Mouse (Mus musculus): ENCODE results near the gene Irak1. TPM values are rescaled to one million over a fixed set of nuclear protein-coding genes. Genes with fewer than 3 reads are reported as not detected.

The Irak1 gene
- 53.3 and 60.6 TPM in 2 replicates for polyA plus RNA-seq (2016; fragmentation: Nextera tagmentation; extraction: Ambion mirVana)

- Histone ChIP-seq H3K27me3 (ENCODE audit: insufficient read depth, poor library complexity, severe bottlenecking) (peaks cover 8% of the 10 kb centered on the region; the same call in 1 of the 2 replicates), H3K36me3 (peaks cover 37% of the 10 kb centered on the region), H3K4me1 (replicated peaks) (peaks cover 14% of the 10 kb centered on the region; the same call in 1 of the 2 replicates), H3K9me3 (no peaks in the 10 kb centered on the region), H3K27ac (peak within 1 kb of the TSS; percentile 94), H3K4me3 (peak within 1 kb of the TSS; percentile 64)
- DNase-seq (ENCODE audit: low spot score), result peak; percentile 73
- 18% methylated on average over 64 of the region's 72 CpGs for WGBS
Observed at GRCm38 (mm10) chrX:74023188-74024049, at the start of gene Irak1. TSS of gene Irak1 (minus strand) at chrX:74023918.

GRCm38 (mm10) chrX:74070794-74071193 lies 47.1 kb upstream of the Irak1 start:
- Histone ChIP-seq H3K27me3 (ENCODE audit: insufficient read depth, poor library complexity, severe bottlenecking) (no peaks in the 10 kb centered on the region), H3K4me3 (no peak overlapping the region), H3K27ac (no peak overlapping the region), H3K4me1 (replicated peaks) (no peaks in the 10 kb centered on the region), H3K36me3 (peaks cover 41% of the 10 kb centered on the region), H3K9me3 (no peaks in the 10 kb centered on the region)
- no peak for DNase-seq (ENCODE audit: low spot score)

- H3K36me3 ChIP-seq, result peaks cover 15% of the 10 kb centered on the region; the same call in 1 of the 2 replicates
- H3K4me3 ChIP-seq, result no peak overlapping the region
- 87% methylated on average over 9 of the region's 9 CpGs for WGBS
- no peak for DNase-seq (ENCODE audit: low spot score)
- H3K27me3 ChIP-seq (ENCODE audit: insufficient read depth, poor library complexity, severe bottlenecking), result no peaks in the 10 kb centered on the region
- no peaks in the 10 kb centered on the region for H3K4me1 ChIP-seq (replicated peaks)
- no peaks in the 10 kb centered on the region for H3K9me3 ChIP-seq
- H3K27ac ChIP-seq, result no peak overlapping the region
Observed at GRCm38 (mm10) chrX:74067891-74068290, 44.2 kb upstream of the Irak1 start.

GRCm38 (mm10) chrX:74045107-74045506 lies 21.4 kb upstream of the Irak1 start:
- H3K27ac ChIP-seq, result no peak overlapping the region
- H3K36me3 ChIP-seq, result 0 out of 2 replicates have a peak, but pooled peaks cover 3% of the 10 kb centered on the region
- H3K9me3 ChIP-seq, result no peaks in the 10 kb centered on the region
- H3K4me1 ChIP-seq (replicated peaks), result no peaks in the 10 kb centered on the region
- H3K27me3 ChIP-seq (ENCODE audit: insufficient read depth, poor library complexity, severe bottlenecking), result no peaks in the 10 kb centered on the region
- H3K4me3 ChIP-seq, result no peak overlapping the region
- WGBS, result 80% methylated on average over 1 of the region's 1 CpGs
- DNase-seq (ENCODE audit: low spot score), result no peak

- Histone ChIP-seq H3K9me3 (no peaks in the 10 kb centered on the region), H3K27me3 (ENCODE audit: insufficient read depth, poor library complexity, severe bottlenecking) (no peaks in the 10 kb centered on the region), H3K4me1 (replicated peaks) (no peaks in the 10 kb centered on the region), H3K4me3 (no peak overlapping the region), H3K36me3 (peaks cover 45% of the 10 kb centered on the region), H3K27ac (no peak overlapping the region)
- no peak for DNase-seq (ENCODE audit: low spot score)
- 87% methylated on average over 5 of the region's 5 CpGs for WGBS
Observed at GRCm38 (mm10) chrX:74037702-74038375, 14.1 kb upstream of the Irak1 start.

GRCm38 (mm10) chrX:74030000-74030399 lies 6.3 kb upstream of the Irak1 start:
- H3K27me3 ChIP-seq (ENCODE audit: insufficient read depth, poor library complexity, severe bottlenecking), result no peaks in the 10 kb centered on the region
- DNase-seq (ENCODE audit: low spot score), result no peak
- H3K4me1 ChIP-seq (replicated peaks), result no peaks in the 10 kb centered on the region
- peaks cover 25% of the 10 kb centered on the region for H3K36me3 ChIP-seq
- 79% methylated on average over 1 of the region's 1 CpGs for WGBS
- H3K9me3 ChIP-seq, result no peaks in the 10 kb centered on the region
- no peak overlapping the region for H3K4me3 ChIP-seq
- no peak overlapping the region for H3K27ac ChIP-seq

- Histone ChIP-seq H3K4me1 (replicated peaks) (peaks cover 14% of the 10 kb centered on the region; the same call in 1 of the 2 replicates), H3K27me3 (ENCODE audit: insufficient read depth, poor library complexity, severe bottlenecking) (peaks cover 8% of the 10 kb centered on the region; the same call in 1 of the 2 replicates), H3K36me3 (peaks cover 43% of the 10 kb centered on the region), H3K9me3 (no peaks in the 10 kb centered on the region), H3K4me3 (peak overlapping the region; percentile 64), H3K27ac (peak overlapping the region; percentile 94)
- WGBS, result 33% methylated on average over 6 of the region's 6 CpGs
- DNase-seq (ENCODE audit: low spot score), result peak; percentile 4
Observed at GRCm38 (mm10) chrX:74022795-74023187, 927 bp downstream of the Irak1 start.

- Histone ChIP-seq H3K4me1 (replicated peaks) (no peaks in the 10 kb centered on the region), H3K27ac (no peak overlapping the region), H3K27me3 (ENCODE audit: insufficient read depth, poor library complexity, severe bottlenecking) (no peaks in the 10 kb centered on the region), H3K4me3 (no peak overlapping the region), H3K36me3 (peaks cover 42% of the 10 kb centered on the region), H3K9me3 (no peaks in the 10 kb centered on the region)
- no peak for DNase-seq (ENCODE audit: low spot score)
- 95% methylated on average over 1 of the region's 1 CpGs for WGBS
Observed at GRCm38 (mm10) chrX:74014597-74014996, 9.1 kb downstream of the Irak1 start.

- H3K27ac ChIP-seq, result no peak overlapping the region
- no peaks in the 10 kb centered on the region for H3K27me3 ChIP-seq (ENCODE audit: insufficient read depth, poor library complexity, severe bottlenecking)
- no peak overlapping the region for H3K4me3 ChIP-seq
- DNase-seq (ENCODE audit: low spot score), result no peak
- H3K36me3 ChIP-seq, result no peaks in the 10 kb centered on the region
- H3K4me1 ChIP-seq (replicated peaks), result 0 out of 2 replicates have a peak, but pooled peaks cover 5% of the 10 kb centered on the region
- no peaks in the 10 kb centered on the region for H3K9me3 ChIP-seq
- 27% methylated on average over 8 of the region's 8 CpGs for WGBS
Observed at GRCm38 (mm10) chrX:74008063-74008462, 15.7 kb downstream of the Irak1 start.

GRCm38 (mm10) chrX:74006401-74006800 lies 17.3 kb downstream of the Irak1 start:
- WGBS, result 75% methylated on average over 21 of the region's 21 CpGs
- H3K27ac ChIP-seq, result no peak overlapping the region
- no peaks in the 10 kb centered on the region for H3K27me3 ChIP-seq (ENCODE audit: insufficient read depth, poor library complexity, severe bottlenecking)
- H3K4me3 ChIP-seq, result no peak overlapping the region
- H3K4me1 ChIP-seq (replicated peaks), result 0 out of 2 replicates have a peak, but pooled peaks cover 5% of the 10 kb centered on the region
- DNase-seq (ENCODE audit: low spot score), result no peak
- no peaks in the 10 kb centered on the region for H3K9me3 ChIP-seq
- H3K36me3 ChIP-seq, result no peaks in the 10 kb centered on the region

GRCm38 (mm10) chrX:74003644-74004043 lies 20.1 kb downstream of the Irak1 start:
- no peaks in the 10 kb centered on the region for H3K9me3 ChIP-seq
- H3K4me3 ChIP-seq, result no peak overlapping the region
- H3K27ac ChIP-seq, result no peak overlapping the region
- H3K36me3 ChIP-seq, result no peaks in the 10 kb centered on the region
- no peaks in the 10 kb centered on the region for H3K27me3 ChIP-seq (ENCODE audit: insufficient read depth, poor library complexity, severe bottlenecking)
- DNase-seq (ENCODE audit: low spot score), result no peak
- 68% methylated on average over 2 of the region's 2 CpGs for WGBS
- 0 out of 2 replicates have a peak, but pooled peaks cover 14% of the 10 kb centered on the region for H3K4me1 ChIP-seq (replicated peaks)

- Histone ChIP-seq H3K27ac (no peak overlapping the region), H3K4me1 (replicated peaks) (0 out of 2 replicates have a peak, but pooled peaks cover 11% of the 10 kb centered on the region), H3K27me3 (ENCODE audit: insufficient read depth, poor library complexity, severe bottlenecking) (no peaks in the 10 kb centered on the region), H3K9me3 (no peaks in the 10 kb centered on the region), H3K36me3 (no peaks in the 10 kb centered on the region), H3K4me3 (no peak overlapping the region)
- no peak for DNase-seq (ENCODE audit: low spot score)
- WGBS, result 84% methylated on average over 3 of the region's 3 CpGs
Observed at GRCm38 (mm10) chrX:74001024-74001423, 22.7 kb downstream of the Irak1 start.

Data from hindbrain, embryonic 10.5 days (tissue).